Mouse (Mus musculus): ENCODE data around the gene Pou5f1. TPM values are rescaled to one million over a fixed set of nuclear protein-coding genes. Genes with fewer than 3 reads are reported as not detected.

The Pou5f1 gene
- total RNA-seq, 2 experiments from 2014 or later = not detected

GRCm38 (mm10) chr17:35549437-35550142 is 43.8 kb downstream of the Pou5f1 start:
- peak; percentile 81 to 88 for DNase-seq (ENCODE audit: low spot score in 2 of 2)

- no peak for DNase-seq (ENCODE audit: low spot score in 2 of 2)
Measured at GRCm38 (mm10) chr17:35550143-35550494, 44.3 kb downstream of the Pou5f1 start.

GRCm38 (mm10) chr17:35550871-35551270 is 45.1 kb downstream of the Pou5f1 start:
- no peak for DNase-seq (ENCODE audit: low spot score in 2 of 2)

GRCm38 (mm10) chr17:35551881-35552414 is 46.1 kb downstream of the Pou5f1 start, which contains the start of gene Cdsn:
Gene Cdsn (plus strand): TSS chr17:35552128.
- DNase-seq (ENCODE audit: low spot score in 2 of 2) = no peak

- no peak for DNase-seq (ENCODE audit: low spot score in 2 of 2)
Measured at GRCm38 (mm10) chr17:35554321-35554720, 48.5 kb downstream of the Pou5f1 start.

- DNase-seq (ENCODE audit: low spot score in 2 of 2) = no peak
Measured at GRCm38 (mm10) chr17:35554761-35555397, 49.1 kb downstream of the Pou5f1 start.

GRCm38 (mm10) chr17:35556186-35556765 is 50.5 kb downstream of the Pou5f1 start:
- no peak for DNase-seq (ENCODE audit: low spot score in 2 of 2)

GRCm38 (mm10) chr17:35556812-35557211 is 51.0 kb downstream of the Pou5f1 start:
- DNase-seq (ENCODE audit: low spot score in 2 of 2) = peak; percentile 35 to 50

- DNase-seq (ENCODE audit: low spot score in 2 of 2) = no peak
Measured at GRCm38 (mm10) chr17:35557351-35557750, 51.5 kb downstream of the Pou5f1 start.

GRCm38 (mm10) chr17:35558216-35558615 is 52.4 kb downstream of the Pou5f1 start:
- no peak for DNase-seq (ENCODE audit: low spot score in 2 of 2)

Other genes starting within 250 kb of the Pou5f1 start
- 10 to 100 TPM; 26.2 to 33.1 TPM for gene H2-D1, start 243.3 kb upstream of the Pou5f1 start, total RNA-seq (2021)
- gene H2-Q1, start 185.6 kb upstream of the Pou5f1 start, total RNA-seq (2021) = 1 to 10 TPM in 1 of 2 experiments, under 1 TPM in 1; 0.79 to 1.2 TPM
- under 1 TPM; 0.44 to 0.82 TPM for gene H2-Q2, start 163.8 kb upstream of the Pou5f1 start, total RNA-seq (2021)
- gene H2-Q4, start 126.4 kb upstream of the Pou5f1 start, total RNA-seq (2021) = 1 to 10 TPM; 2.9 to 4.1 TPM
- gene H2-Q6, start 81.2 kb upstream of the Pou5f1 start, total RNA-seq (2021) = 1 to 10 TPM in 1 of 2 experiments, under 1 TPM in 1; 0.96 to 1.4 TPM
- gene H2-Q7, start 66.9 kb upstream of the Pou5f1 start, total RNA-seq (2021) = 1 to 10 TPM in 1 of 2 experiments, under 1 TPM in 1; 0.53 to 1.4 TPM
- gene H2-Q10, start 35.9 kb upstream of the Pou5f1 start, total RNA-seq (2021) = under 1 TPM; 0.33 to 0.46 TPM
- gene Tcf19, start 10.8 kb downstream of the Pou5f1 start, total RNA-seq (2021) = 10 to 100 TPM; 10.1 to 13.7 TPM
- gene Cchcr1, start 11.1 kb downstream of the Pou5f1 start, total RNA-seq (2021) = 10 to 100 TPM; 14.2 to 16.2 TPM
- gene Psors1c2, start 27.2 kb downstream of the Pou5f1 start, total RNA-seq (2021) = under 1 TPM; 0.44 to 0.84 TPM
- 1 to 10 TPM in 1 of 2 experiments, under 1 TPM in 1; 1.00 to 1.7 TPM for gene Cdsn, start 46.1 kb downstream of the Pou5f1 start, total RNA-seq (2021)
- not detected for gene 2300002M23Rik, start 61.4 kb downstream of the Pou5f1 start, total RNA-seq (2021)
- gene Sfta2, start 95.5 kb downstream of the Pou5f1 start, total RNA-seq (2021) = not detected
- gene Gm9573, start 120.6 kb downstream of the Pou5f1 start, total RNA-seq (2021) = not detected
- not detected for gene Mucl3, start 137.7 kb downstream of the Pou5f1 start, total RNA-seq (2021)
- 10 to 100 TPM; 34.3 to 35.1 TPM for gene Vars2, start 161.6 kb downstream of the Pou5f1 start, total RNA-seq (2021)
- gene Gtf2h4, start 167.7 kb downstream of the Pou5f1 start, total RNA-seq (2021) = 10 to 100 TPM; 26.7 to 37.5 TPM
- 10 to 100 TPM; 49.0 to 51.5 TPM for gene Ddr1, start 198.6 kb downstream of the Pou5f1 start, total RNA-seq (2021)